Mouse (Mus musculus): ENCODE data around the gene Acox1.

- TF ChIP-seq CTCF (IDR thresholded peaks at IDR 0.05; ENCODE audit: control insufficient read depth, insufficient read depth, insufficient read length) (no peak), MAX (IDR thresholded peaks at IDR 0.05) (no peak)
Measured at GRCm38 (mm10) chr11:116129993-116130487, 68.8 kb downstream of the Acox1 start.

All from C2C12 (cell line).